Mouse (Mus musculus): ENCODE data around the gene Tmprss9.
A peak's percentile ranks its signal among the peaks of the same experiment; 100 is the strongest.

The Tmprss9 gene

DNA sequence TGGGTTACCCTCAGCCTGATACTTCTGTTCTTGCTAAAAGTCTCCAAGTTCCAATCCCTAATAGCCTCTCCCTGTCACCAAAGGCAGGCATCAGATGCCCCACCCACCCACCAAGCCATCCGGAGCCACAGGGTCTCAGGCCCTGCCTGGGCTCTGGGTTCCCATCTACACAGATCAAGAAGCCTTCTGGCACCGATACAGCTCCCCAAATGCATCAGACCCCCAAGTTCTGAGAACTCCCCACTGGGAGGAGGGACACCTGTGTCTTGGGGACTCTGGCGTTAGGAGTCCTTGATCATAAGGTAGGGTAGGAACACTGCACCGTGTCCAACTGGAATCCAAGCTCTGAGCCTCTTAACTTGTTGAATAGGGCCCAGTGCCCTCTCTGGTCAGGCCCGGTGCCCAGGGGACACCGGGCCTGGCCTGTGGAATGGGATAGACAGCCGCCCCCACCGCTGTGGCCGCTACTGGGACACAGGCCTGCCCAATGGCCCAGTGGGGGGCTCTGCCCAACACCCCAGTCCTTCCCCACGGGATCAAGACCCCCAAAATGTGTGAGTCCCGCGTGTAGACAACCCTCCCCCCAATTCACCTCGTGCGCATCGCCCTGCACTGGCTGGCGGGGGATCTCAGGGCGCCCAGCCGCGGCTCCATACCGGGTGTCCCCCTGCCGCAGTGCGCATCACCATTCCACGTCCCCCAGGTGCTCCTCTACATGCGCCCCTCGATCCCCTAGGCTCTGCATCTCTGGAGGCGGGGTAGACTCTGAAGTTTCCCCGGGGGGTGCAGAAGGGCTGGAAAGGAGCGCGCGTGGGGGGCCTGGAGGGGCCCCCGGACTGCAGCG, 28.3 kb upstream of the Tmprss9 start:
- no peak for DNase-seq (ENCODE audit: low spot score)

DNA sequence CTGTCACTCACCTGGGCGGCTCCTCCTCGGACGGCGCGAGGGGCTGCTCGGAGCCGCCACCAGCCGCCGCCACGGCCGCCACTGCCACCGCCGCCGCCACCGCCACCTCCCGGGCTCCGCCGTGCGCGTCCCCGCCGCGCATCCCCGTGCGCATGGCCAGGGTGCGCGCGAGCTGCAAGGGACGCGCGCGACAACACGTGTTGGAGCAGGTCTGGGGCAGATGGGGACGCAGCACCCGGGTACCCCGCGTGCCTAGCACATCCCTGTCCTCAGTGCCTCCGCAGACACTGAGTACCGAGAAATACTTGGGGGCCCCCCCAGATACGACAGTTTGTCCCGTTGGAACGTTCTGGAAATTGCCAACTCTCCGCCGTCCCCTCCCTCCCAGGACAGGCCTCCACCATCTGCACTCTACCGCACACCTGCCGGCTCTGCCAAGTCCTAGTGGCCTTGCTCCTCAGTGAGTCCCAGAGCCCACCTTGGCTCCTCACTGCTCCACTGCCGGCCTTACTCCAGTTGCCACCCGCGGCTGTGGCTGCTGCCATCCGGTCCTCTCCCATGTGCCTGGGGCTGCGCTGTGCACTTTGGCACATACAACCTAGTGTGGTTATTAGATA, 27.6 kb upstream of the Tmprss9 start, which contains the start of gene Lingo3:
Gene Lingo3 (minus strand): TSS at position 109 of the 617 bp plus-strand sequence.
- no peak for DNase-seq (ENCODE audit: low spot score)

DNA sequence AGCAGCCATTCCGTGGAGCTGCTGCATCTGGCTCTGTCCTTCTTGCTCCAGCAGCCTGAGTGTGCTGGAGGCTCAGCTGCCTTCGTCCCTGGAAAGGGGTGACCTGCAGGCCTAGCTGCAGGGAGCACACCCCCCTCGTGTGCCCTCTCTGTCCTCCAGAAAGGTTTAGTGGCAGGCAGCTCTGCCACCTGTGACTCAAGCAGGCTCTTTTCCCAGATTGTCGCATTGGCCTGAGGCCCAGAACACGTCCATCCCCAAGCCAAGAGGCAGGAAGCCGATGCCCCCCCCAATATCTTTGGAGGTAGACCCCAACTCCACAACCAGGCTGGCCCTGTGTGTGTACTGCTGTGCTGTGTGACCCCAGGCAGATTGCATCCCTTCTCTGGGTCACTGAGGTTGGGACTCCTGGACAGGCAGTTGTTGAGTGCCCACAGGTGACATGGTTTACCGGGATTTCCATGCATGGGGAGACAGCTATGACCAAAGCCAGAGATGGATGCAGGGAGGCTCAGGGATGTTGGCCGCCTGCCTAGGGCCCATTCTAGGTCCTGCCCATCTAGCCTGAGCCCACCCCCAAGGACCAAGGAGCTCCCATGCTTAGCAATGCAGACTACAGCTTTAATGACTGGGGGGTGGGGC, 26.5 kb upstream of the Tmprss9 start:
- DNase-seq (ENCODE audit: low spot score), result no peak

DNA sequence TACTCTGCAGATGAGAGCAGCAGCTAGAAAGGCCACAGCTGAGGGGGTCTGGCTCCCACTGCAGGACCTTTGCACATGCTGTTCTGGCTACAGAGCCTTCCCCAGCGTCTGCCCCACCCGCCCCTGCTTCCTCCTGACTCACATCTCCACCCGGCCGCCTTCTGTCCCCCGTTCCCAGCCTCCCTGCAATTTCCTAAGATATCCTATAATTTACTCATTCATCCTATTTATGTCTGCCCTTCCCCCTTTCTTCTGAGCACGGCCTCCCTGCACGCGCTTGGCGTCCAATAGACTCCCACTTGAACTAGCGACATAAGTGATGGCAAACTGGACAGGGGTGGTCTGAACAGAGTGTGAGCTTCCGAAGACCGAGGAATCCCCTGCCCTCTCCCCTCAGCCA, 25.9 kb upstream of the Tmprss9 start:
- no peak for DNase-seq (ENCODE audit: low spot score)

DNA sequence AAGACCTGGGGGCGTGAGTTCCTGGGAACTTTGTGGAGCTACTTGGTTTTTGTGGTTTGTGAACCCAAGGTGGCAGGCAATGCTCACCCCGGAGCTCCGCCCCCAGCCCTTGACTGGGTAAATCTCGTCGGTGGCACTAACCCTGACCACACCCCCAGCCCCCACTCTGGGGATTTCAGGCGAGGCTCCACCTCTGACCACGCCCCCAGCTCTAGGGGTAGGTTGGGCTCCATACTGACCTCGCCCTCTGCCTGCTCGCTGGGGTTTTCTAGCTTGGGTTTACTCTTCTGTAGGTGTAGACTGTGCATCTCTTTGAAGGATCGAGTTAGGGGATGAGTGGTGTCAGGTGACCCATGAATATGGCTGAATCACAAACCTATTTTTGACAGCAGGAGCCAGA, 23.1 kb upstream of the Tmprss9 start:
- peak; percentile 62 for DNase-seq (ENCODE audit: low spot score)

DNA sequence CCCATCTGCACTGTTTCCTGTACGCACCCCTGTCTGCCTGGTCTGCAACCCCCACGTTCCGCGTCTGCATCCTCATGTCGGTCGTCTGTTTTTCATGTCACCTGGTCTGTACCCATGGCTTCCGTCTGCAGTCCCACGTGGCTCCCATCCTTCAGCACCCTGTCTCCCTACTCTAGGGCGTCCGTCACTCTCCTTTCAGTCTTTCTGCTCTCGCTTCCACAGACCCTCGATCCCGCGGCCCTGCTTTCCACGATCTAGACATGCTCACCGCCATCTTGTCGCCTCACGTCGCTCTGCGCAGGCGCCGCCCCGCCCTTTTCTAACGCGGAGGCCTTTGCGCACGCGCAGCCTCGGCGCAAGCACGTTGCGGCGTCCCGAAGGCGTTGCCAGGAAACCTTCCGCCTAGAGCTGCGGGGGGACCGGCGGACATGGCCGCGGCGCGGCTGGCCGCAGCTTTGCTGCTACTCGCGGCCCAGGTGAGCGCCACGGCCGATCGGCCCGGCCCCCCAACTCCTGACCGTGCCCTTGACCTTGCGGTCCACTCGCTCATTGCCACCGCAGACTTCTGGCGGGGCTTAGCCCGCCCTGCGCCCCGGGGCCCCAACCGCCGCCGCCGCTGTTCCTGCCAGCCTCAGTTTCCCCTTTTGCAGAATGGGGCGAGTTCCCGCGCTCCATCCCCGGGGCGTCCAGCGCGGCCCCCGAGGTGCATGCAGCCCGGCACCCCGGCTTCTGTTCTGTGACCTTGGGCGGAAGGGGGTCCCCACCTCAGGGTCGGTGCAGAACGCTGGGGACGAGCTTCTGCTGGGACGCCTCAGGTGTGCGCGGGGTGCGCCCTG, 16.5 kb upstream of the Tmprss9 start, which contains the start of the genes Lsm7 and Sppl2b:
Gene Lsm7 (minus strand): TSS at position 297 of the 836 bp plus-strand sequence.
Gene Sppl2b (plus strand): TSS at position 363 of the 836 bp plus-strand sequence.
- DNase-seq (ENCODE audit: low spot score), result peak; percentile 93

DNA sequence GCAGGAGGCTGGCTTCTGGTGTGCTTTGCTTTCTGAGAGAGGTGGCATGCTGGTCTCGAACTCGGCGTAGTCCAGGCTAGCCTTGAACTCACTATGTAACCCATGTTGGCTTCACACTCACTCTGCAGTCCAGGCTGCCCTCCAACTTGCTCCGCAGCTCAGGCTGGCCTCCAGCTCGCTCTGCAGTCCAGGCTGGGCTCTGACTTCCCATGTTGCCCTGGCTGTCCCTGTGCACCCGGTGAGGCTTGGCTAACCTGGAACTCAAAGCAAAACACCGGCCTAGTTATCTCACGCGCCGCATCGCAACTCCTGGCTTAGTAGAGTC, 15.9 kb upstream of the Tmprss9 start:
- no peak for DNase-seq (ENCODE audit: low spot score)

DNA sequence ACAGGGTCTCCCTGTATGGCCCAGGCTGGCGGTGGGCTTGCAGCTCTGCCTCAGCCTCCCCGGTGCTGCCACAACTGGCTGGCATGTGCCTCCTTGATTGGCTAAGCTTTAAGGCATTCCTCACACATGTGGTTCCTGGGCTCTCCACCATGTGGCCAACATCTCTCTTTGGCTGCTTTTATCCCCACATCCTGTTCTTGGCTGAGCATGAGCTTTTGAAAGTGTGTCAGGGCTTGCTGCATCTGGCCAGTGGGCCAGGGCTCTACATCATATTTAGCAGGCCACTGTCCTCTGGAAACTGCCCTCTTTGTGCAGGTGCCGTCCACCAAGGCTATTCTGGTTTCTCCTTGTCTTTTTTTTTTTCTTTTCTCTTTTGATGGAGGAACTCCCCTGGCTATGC, 15.4 kb upstream of the Tmprss9 start:
- DNase-seq (ENCODE audit: low spot score), result no peak

DNA sequence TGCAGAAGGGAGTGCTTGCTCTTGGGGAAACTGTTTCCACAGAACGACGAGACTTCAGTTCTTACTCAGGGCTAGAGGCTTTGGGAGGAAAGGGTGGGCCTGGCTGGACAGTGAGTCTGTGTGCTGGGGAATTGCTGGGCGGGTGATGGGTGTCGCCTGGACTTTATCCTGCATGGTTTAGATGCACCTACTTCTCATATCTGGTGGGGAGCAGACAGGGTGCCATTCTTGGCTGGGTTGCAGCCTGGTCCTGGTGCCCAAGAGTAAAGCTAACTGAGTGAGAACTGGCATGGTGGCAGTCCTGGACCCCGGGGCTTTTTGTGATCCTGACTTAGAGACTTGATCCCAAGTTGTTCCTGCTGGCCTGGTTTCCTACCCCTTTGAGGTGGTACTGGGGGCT, 14.7 kb upstream of the Tmprss9 start:
- no peak for DNase-seq (ENCODE audit: low spot score)

DNA sequence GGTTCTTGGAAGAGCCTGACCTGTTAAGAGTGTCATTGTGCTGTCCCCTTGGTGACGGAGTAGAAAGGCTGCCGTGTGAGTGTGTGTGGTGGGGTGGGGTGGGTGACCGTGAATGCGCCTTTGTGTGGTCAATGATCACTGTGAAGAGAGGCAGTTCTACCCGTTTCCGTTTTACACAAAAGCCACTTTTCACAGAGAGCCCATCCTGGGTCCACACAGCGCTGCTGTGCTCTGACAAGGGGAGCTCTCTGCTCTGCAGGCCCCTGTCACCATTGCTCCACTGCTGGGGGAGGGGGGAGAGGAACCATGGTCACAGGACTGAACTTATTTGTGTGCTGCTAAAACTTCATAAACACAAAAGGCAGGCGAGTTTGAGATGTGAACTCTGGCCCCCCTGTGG, 14.3 kb upstream of the Tmprss9 start:
- no peak for DNase-seq (ENCODE audit: low spot score)

DNA sequence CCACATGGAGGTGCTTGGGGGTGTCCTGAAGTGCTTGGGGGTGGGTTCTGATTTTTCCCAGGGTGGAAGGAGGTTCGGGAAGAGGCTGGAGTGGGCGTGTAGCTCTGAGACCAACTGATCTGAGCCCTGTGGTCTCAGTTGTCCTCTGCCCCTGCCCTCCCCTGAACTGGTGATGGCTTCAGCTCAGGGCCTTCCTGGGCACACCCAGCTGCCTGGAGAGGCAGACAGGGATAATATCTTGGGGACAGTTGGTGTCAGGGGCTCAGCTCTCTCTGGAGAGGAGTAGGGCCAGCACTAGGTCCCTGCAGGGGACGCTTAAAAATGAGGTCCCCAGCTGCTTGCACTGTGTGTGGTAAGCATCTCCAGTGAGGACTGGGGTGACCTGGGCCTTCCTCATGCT, 13.8 kb upstream of the Tmprss9 start:
- peak; percentile 60 for DNase-seq (ENCODE audit: low spot score)

DNA sequence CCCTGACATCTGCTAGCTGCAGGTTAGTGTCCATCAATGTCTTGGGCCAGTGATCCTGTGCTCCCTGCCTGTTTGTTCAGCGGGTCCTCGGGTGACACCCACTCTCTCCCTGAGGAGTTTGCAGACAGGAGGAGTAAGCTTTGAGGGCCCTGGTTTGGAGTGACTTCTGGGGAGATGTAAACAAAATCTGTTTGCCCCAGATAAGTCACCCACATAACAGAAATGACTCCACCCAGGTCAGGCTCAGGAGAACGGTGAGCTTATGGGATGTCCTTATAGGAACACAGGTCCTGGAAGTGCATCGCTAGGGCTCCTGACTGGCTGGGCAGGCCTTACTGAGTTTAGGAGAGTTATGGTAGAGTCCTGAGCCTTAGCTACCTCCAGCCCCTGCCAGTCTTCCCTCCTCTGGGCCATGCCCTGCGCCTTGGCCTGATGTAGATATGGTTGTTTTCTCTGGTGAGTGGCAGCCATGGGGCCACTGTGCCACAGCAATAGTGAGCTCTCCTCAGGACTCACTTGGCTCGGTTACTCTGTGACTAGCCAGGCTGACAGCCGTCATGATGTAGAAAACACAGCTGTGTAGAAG, 13.2 kb upstream of the Tmprss9 start:
- peak; percentile 92 for DNase-seq (ENCODE audit: low spot score)

DNA sequence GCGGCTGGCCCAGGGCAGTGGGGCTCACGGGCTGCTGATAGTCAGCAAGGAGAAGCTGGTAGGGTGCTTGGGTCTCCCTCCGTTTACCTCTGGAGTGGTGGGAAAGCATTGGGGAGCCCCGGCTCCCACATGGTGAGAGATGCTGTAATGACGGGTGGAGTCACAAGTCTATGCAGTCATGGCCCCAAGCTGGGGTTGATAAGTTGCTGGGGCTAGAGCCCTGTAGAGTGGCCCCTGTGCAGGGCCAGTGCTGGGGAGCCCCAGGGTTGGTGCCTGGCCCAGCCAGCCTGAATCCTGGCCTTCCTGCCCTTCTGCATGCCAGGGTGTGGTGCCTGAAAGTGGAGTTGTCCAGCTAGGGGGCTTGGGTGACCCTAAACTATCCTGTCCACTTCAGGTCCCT, 9.3 kb upstream of the Tmprss9 start:
- DNase-seq (ENCODE audit: low spot score), result no peak

DNA sequence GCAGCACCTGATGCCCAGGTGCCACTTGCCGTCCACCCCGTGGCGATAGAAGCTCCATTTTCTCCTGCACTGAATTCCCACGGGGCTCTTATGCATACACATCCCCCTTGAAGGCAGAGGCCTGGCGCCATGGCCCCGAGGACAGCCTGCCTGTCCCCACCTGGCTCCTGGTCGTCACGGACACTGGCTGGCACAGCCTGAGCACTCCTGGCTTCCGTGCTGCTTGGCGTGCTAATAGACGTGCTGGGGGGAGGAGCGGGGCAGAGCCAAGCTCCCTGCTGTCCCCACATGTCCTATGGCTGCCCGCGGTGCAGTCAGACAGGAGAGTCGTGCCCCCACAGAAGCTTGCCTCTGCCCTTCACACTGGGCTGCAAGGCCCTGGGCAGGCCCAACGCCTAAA, 7.2 kb upstream of the Tmprss9 start:
- DNase-seq (ENCODE audit: low spot score), result no peak

DNA sequence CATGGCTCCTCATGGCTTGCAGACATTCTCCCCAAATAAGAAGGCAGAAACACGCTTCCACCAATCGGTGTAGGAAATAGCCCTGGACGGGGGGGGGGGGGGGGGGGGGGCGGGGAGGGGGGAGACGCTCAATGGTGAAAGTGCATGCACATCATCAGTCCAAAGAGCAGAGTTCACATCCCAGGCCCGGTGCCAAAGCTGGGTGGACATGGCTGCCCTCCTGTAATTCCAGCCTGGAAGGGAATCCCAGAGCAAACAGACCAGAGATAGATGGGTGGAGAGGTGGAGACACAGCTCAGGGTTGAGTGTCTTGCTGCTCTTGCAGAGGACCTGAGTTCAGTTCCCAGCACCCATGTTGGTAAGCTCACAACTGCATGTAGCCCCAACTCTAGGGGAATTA, 655 bp upstream of the Tmprss9 start:
- no peak for DNase-seq (ENCODE audit: low spot score)

DNA sequence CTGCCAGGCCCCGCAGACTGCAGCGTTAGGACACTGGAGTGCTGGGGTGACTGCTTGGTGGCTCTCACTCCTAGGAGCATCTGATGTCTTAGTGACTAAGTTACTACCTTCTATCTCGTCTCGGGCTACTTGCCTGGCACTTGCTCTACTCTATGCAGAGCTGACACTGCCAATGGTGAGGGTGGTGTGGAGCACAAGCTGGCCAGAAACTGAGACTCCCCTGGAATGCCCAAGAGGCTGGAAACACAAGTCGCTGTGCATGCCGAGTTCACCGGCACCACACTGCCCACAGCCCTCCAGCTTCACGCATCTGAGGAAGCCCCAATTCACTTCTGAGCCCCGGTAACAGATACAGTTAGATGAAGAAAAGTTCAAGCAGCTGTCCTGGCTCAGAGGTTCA, 2.4 kb downstream of the Tmprss9 start:
- no peak for DNase-seq (ENCODE audit: low spot score)

DNA sequence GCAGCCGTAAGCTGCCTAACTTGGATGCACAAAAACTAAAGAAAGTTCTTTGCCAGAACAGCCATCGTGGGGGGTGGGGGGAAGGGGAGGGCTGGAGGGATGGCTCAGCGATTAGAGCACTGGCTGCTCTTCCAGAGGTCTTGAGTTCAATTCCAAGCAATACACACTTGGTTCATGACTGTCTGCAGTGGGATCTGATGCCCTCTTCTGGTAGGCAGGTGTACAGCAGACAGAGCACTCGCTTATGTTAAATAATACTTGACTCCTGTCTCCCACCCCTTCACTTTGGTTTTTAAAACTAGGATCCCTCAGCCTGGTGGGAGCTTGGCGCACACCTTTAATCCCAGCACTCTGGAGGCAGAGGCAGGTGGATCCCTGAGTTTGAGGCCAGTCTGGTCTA, 4.4 kb downstream of the Tmprss9 start:
- DNase-seq (ENCODE audit: low spot score), result peak; percentile 67

DNA sequence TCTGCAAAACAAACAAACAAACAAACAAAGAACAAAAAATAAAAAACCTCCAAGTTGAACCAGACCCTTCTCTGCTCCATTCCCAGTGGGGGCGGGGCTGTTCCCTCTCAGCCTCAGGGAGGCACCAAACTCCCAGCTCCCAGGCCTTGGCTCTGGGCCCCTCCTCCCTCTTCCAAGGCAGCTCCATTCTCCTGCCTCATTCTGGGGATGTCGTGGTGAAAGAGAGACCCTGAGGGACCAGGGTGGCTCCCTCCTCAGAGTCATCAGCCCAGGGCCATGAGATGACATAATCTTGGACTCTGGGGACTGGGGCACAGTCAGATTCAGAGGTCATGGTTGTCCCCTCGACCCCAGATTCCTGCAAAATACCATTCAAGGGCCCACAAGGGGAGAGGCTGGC, 4.9 kb downstream of the Tmprss9 start:
- no peak for DNase-seq (ENCODE audit: low spot score)

DNA sequence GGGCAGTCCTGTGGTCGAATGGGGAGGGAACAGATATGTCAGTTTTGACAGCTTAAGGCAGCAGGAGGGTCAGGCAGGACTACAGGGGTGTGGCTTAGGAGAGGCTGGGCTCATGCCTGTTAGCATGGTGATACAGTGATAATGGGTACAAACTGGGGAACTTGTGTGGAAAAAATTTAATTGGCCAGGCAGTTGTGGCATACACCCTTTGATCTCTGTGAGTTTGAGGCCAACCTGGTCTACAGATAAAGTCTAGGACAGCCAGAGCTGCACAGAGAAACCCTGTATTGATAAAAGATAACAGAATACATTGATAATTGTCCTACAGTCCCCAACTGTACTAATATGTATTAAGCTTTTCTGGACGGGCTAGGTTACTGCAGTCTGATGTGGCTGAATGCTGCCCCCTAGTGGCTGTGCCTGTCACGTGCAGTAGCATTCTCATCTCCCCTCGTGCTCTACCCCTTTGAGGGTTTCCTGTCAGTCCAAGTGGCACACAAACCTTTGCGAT, 8.5 kb downstream of the Tmprss9 start:
- peak; percentile 84 for DNase-seq (ENCODE audit: low spot score)

DNA sequence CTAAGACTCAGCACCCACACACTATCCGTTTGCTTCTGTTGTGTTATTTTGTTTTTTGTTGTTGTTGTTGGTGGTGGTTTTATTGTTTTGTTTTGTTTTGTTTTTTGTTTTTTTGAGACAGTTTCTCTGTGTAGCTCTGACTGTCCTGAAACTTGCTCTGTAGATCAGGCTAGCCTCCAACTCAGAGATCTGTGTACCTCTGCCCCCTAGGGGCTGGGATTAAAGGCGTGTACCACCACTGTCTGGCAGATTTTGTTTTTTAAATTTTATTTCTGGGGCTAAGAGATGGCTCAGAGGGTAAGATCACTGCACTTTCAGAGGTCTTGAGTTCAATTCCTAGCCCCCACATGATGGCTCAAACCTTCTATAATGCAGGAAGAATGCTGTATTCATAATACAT, 9.3 kb downstream of the Tmprss9 start:
- no peak for DNase-seq (ENCODE audit: low spot score)

DNA sequence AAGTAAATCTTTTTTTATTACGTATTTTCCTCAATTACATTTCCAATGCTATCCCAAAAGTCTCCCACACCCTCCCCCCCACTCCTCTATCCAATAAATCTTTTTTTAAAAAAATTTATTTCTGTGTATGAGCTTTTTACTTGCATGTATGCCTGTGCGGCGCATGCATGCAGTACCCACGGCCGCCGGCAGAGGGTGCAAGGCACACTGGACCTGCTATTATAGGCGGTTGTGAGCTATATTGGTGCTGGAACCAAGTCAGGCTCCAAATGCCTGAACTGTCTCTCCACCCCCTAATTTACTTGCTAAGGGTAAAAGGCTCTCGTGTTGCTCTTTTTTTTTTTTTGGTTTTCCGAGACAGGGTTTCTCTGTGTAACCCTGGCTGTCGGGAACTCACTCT, 9.7 kb downstream of the Tmprss9 start:
- peak; percentile 74 for DNase-seq (ENCODE audit: low spot score)

DNA sequence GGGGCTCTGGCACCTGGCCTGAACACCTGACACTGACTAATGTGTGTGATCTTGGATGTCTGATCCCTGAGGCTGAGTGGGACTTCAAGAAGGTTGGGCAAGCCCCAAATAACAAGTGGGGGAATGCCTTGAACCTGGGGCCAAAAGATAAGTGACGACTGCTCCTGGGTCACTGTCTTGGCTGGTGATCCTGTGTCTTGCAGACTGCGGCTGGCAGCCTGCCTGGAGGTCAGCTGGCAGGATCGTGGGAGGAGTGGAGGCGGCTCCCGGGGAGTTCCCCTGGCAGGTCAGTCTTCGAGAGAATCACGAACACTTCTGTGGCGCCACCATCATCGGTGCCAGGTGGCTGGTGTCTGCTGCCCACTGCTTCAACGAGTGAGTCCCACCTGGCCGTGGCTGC, 15.5 kb downstream of the Tmprss9 start:
- DNase-seq (ENCODE audit: low spot score), result no peak
